Mouse (Mus musculus): Measurements from ENCODE around the gene Foxd4.

- no peak for TF ChIP-seq CTCF (IDR thresholded peaks at IDR 0.05)
- TF ChIP-seq EP300 (IDR thresholded peaks at IDR 0.05; ENCODE audit: insufficient read depth, low read depth, low read length), result no peak
- TF ChIP-seq POLR2A (IDR thresholded peaks at IDR 0.05; ENCODE audit: insufficient read depth, low read depth, low read length), result no peak
Measured at GRCm38 (mm10) chr19:24899578-24900544, 1.1 kb downstream of the Foxd4 start.

All from heart, adult 2 months (tissue).